Mouse (Mus musculus) hindbrain, embryonic 10.5 days (tissue): Measurements from ENCODE around the gene Gmcl1. TPM values are rescaled to one million over a fixed set of nuclear protein-coding genes. Genes with fewer than 3 reads are reported as not detected.

Experiments used
- polyA plus RNA-seq: library from polyadenylated mRNA; unstranded; fragments of >200 nt; fragmentation: Nextera tagmentation; extraction: Ambion mirVana; gene quantifications from 2 replicates; pipeline ENCODE4 v1.2.1, GENCODE M21; 2016

The Gmcl1 gene
- polyA plus RNA-seq, 1 experiment from 2014 or later = 38.1 TPM

Other genes with a start within 250 kb of the Gmcl1 start
- 478 and 520 TPM in 2 replicates for gene Pcbp1, start 207.1 kb downstream of the Gmcl1 start, polyA plus RNA-seq
- gene Asprv1, start 105.2 kb downstream of the Gmcl1 start, polyA plus RNA-seq = 0.71 TPM in 2 replicates
- gene Mxd1, start 64.2 kb downstream of the Gmcl1 start, polyA plus RNA-seq = 11.8 and 22.2 TPM in 2 replicates
- gene Snrnp27, start 48.9 kb downstream of the Gmcl1 start, polyA plus RNA-seq = 120 and 128 TPM in 2 replicates
- gene Anxa4, start 60.2 kb upstream of the Gmcl1 start, polyA plus RNA-seq = 7.4 and 8.7 TPM in 2 replicates
- 12.1 and 18.8 TPM in 2 replicates for gene Aak1, start 116.1 kb upstream of the Gmcl1 start, polyA plus RNA-seq